Mouse (Mus musculus): Measurements from ENCODE around the gene Chst4.

DNA sequence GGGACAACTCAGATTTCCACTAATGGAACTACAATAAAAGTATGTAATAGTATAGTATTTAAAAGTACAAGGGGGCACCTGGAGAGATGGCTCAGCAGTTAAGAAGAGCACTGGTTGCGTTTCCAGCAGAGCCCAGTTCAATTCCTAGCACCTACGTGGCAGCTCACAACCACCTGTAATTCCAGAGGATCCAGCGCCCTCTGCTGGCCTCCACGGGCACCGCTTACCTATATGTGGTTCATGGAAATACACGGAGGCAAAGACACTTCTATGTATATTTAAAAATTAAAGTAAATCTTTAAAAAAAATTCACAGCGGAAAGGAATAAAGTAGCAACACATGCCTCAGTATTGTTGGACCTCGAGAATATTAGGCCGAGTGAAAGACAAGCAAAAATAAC lies 36.6 kb downstream of the Chst4 start:
- TF ChIP-seq GATA1 (IDR thresholded peaks at IDR 0.05; ENCODE audit: borderline replicate concordance, low read length) (no peak), FLI1 (IDR thresholded peaks at IDR 0.05; ENCODE audit: low read length) (no peak)

All from megakaryocyte, embryonic 14.5 days (primary cell).